Mouse (Mus musculus) liver, embryonic 13.5 days (tissue): Measurements from ENCODE around the gene Endou. TPM values are rescaled to one million over a fixed set of nuclear protein-coding genes. Genes with fewer than 3 reads are reported as not detected.

Experiments used
- ATAC-seq: fragments of 200-750 bp; cut with Nextera tagmentation; 2 replicates; pipeline ENCODE4 v1.8.0; 2017; ENCODE audit warnings: low read depth, mild to moderate bottlenecking, moderate number of reproducible peaks, moderate library complexity
- DNase-seq: peaks from one replicate; pipeline ENCODE4 v3.0.0; 2022
- H3K27ac ChIP-seq: fragments of 300-500 bp; sonication (generic); 2 replicates; pipeline ENCODE4 v1.5.1; 2015; ENCODE audit warnings: moderate library complexity, mild to moderate bottlenecking, inconsistent platforms
- H3K27me3 ChIP-seq: fragments of 300-500 bp; sonication (generic); 2 replicates; pipeline ENCODE4 v1.6.1; 2015; ENCODE audit warnings: mild to moderate bottlenecking, inconsistent platforms
- H3K36me3 ChIP-seq: fragments of 300-500 bp; sonication (generic); 2 replicates; pipeline ENCODE4 v1.6.1; 2015; ENCODE audit warnings: mild to moderate bottlenecking, inconsistent platforms
- H3K4me1 ChIP-seq: fragments of 300-500 bp; sonication (generic); replicated peaks from 2 replicates; pipeline ENCODE4 v1.6.1; 2015; ENCODE audit warnings: inconsistent platforms
- H3K4me2 ChIP-seq: fragments of 300-500 bp; sonication (generic); 2 replicates; pipeline ENCODE4 v1.6.1; 2015; ENCODE audit warnings: inconsistent platforms, mild to moderate bottlenecking, moderate library complexity
- H3K4me3 ChIP-seq: fragments of 300-500 bp; sonication (generic); replicated peaks from 2 replicates; pipeline ENCODE4 v1.5.1; 2015; ENCODE audit warnings: mild to moderate bottlenecking, inconsistent platforms
- H3K9ac ChIP-seq: fragments of 300-500 bp; sonication (generic); 2 replicates; pipeline ENCODE4 v1.6.1; 2015; ENCODE audit warnings: mild to moderate bottlenecking, inconsistent platforms
- H3K9me3 ChIP-seq: fragments of 300-500 bp; sonication (generic); replicated peaks from 2 replicates; pipeline ENCODE4 v1.6.1; 2016; ENCODE audit warnings: inconsistent platforms
- WGBS: fragments of 180-500 bp; shearing (Covaris S2); methylation state at CpG from one replicate; pipeline ENCODE4 v1.1.7; 2015; ENCODE audit not compliant: insufficient replicate concordance; 5-methylcytosine and 5-hydroxymethylcytosine counted together
- polyA plus RNA-seq: library from polyadenylated mRNA; unstranded; fragments of >200 nt; fragmentation: Nextera tagmentation; extraction: Ambion mirVana; gene quantifications from 2 replicates; pipeline ENCODE4 v1.2.1, GENCODE M21; 2015

Gene Endou
- 0.07 TPM in 1 of 2 replicates, not detected in the other for polyA plus RNA-seq

DNA sequence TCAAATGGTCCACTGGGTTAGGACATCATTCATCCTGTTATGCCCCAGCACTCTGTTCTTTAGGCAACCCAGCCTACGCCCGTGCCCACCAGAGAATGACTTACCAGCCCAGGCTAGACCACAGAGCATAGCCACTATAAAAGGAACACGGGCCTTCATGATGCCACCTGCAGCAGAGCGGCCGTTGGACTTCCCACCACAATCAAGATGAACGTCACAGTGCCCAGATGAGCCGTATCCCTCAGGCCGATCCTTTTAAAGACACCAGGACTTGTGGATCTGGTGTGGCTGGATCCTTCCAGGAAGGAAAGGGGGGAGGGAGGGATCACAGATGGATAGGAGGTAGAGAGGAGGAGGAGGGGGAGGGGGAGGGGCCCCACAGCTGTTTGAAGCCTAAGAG lies at the start of gene Endou:
Endou (minus strand) TSS at position 229 of the 400 bp plus-strand sequence.
- no peak for ATAC-seq
- H3K4me3 ChIP-seq, result no peak within 1 kb of the TSS
- no peaks in the 10 kb centered on the region for H3K36me3 ChIP-seq
- H3K4me2 ChIP-seq, result no peak within 1 kb of the TSS
- DNase-seq, result no peak
- 73% methylated on average over 8 of the region's 8 CpGs for WGBS
- H3K4me1 ChIP-seq, result no peaks in the 10 kb centered on the region
- H3K27me3 ChIP-seq, result peaks cover 10% of the 10 kb centered on the region; the same call in 1 of the 2 replicates
- H3K9ac ChIP-seq, result no peak within 1 kb of the TSS
- H3K9me3 ChIP-seq, result no peaks in the 10 kb centered on the region
- no peak within 1 kb of the TSS for H3K27ac ChIP-seq

- Histone ChIP-seq H3K36me3 (no peaks in the 10 kb centered on the region), H3K27ac (no peak overlapping the region), H3K27me3 (peaks cover 14% of the 10 kb centered on the region), H3K4me2 (no peak overlapping the region), H3K4me3 (no peak overlapping the region), H3K4me1 (peaks cover 38% of the 10 kb centered on the region), H3K9ac (no peak overlapping the region), H3K9me3 (no peaks in the 10 kb centered on the region)
- no peak for ATAC-seq
- 64% methylated on average over 12 of the region's 12 CpGs for WGBS
- no peak for DNase-seq
Observed at GRCm38 (mm10) chr15:97780611-97781031, 49.5 kb upstream of the Endou start.

- 66% methylated on average over 1 of the region's 1 CpGs for WGBS
- Histone ChIP-seq H3K27me3 (peaks cover 21% of the 10 kb centered on the region), H3K4me1 (peaks cover 29% of the 10 kb centered on the region), H3K4me2 (no peak overlapping the region), H3K9me3 (no peaks in the 10 kb centered on the region), H3K36me3 (no peaks in the 10 kb centered on the region), H3K27ac (no peak overlapping the region), H3K4me3 (no peak overlapping the region), H3K9ac (no peak overlapping the region)
- DNase-seq, result no peak
- ATAC-seq, result no peak
Observed at GRCm38 (mm10) chr15:97779576-97779975, 48.4 kb upstream of the Endou start.

DNA sequence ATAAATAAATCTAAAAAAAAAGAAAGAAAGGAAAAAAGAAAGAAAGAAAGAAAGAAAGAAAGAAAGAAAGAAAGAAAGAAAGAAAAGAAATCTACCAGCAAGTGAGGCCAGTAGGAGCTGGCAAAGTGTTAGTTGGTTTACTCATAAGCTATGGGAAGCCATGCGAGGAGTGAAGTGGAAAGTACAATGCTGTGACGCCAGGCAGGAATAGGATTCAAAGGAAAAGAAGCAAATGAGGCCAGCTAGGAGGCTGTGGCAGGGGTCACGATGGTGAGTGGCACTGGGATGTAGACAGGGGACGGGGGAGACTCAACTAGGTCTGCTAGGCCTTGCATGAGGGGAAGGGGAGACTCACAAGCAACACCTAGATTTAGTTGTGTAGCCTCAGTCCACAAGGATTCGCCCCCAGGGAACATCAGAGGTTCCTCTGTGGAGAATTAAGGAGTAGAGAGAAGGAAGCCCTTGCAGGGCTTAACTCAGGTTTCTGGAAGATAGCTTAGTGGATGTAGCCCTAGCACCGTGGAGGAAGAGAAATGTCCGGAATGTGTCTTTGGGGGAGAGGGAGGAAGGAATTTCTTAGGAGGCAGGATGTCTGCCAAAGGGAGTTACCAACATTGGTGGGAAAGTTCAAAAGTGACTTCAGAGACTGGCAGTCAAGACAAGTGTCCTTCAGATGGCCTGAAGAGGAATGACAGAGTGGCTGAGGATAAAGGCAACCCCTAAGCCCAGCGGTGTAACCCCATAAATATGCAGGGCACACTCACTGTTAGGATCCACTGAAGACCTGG lies 47.4 kb upstream of the Endou start, which contains the start of gene Slc48a1:
Slc48a1 (plus strand) TSS at position 210 of the 788 bp plus-strand sequence.
- Histone ChIP-seq H3K9ac (no peak within 1 kb of the TSS), H3K4me1 (peaks cover 30% of the 10 kb centered on the region), H3K36me3 (no peaks in the 10 kb centered on the region), H3K4me2 (no peak within 1 kb of the TSS), H3K4me3 (no peak within 1 kb of the TSS), H3K9me3 (no peaks in the 10 kb centered on the region), H3K27me3 (peaks cover 21% of the 10 kb centered on the region), H3K27ac (no peak within 1 kb of the TSS)
- DNase-seq, result no peak
- 58% methylated on average over 8 of the region's 8 CpGs for WGBS
- no peak for ATAC-seq

DNA sequence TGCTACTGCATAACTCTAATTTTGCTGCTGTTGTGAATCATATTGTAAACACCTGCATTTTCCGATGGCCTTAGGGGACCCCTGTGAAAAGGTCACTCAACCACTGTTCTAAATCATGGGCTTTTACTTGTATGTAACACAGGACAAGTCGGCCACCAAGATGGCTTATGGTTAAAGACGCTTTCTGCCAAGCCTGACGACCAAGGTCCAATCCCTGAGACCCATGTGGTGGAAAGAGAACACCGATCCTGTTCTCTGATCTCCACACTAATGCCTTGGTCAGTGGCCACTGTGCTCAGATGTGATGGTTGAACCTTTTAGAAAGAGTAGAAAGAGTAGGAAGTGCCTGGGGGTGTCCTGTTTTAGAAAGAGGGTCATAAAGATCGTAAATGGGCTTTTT lies 45.8 kb upstream of the Endou start:
- DNase-seq, result no peak
- WGBS, result 68% methylated on average over 6 of the region's 6 CpGs
- no peak overlapping the region for H3K4me3 ChIP-seq
- ATAC-seq, result no peak
- no peak overlapping the region for H3K9ac ChIP-seq
- no peaks in the 10 kb centered on the region for H3K9me3 ChIP-seq
- no peak overlapping the region for H3K4me2 ChIP-seq
- peaks cover 27% of the 10 kb centered on the region for H3K4me1 ChIP-seq
- H3K27ac ChIP-seq, result no peak overlapping the region
- H3K27me3 ChIP-seq, result peaks cover 13% of the 10 kb centered on the region
- no peaks in the 10 kb centered on the region for H3K36me3 ChIP-seq

GRCm38 (mm10) chr15:97776514-97776913 lies 45.4 kb upstream of the Endou start:
- H3K4me1 ChIP-seq, result peaks cover 27% of the 10 kb centered on the region; the same call in 1 of the 2 replicates

DNA sequence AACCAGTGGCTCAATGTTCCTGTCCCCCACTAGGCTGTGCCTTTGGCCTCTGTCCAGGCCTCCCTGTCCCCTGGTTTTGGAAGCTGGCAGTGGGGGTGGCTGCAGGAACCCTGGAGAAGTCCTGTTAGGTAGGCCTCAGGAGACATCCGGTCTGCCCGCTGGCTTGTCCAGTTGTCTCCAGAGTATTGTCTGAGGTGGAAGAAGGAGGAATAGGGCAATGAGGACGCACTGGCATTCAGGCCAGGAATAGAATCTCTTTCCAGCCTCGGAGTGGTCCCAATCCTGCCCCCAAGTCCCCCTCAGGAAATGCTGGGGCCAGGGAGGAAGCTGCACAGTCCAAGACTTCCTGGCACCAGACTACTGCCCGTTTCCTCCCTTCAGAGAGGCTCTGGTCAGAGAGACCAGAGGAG lies 42.8 kb upstream of the Endou start:
- H3K9ac ChIP-seq, result no peak overlapping the region
- H3K4me2 ChIP-seq, result no peak overlapping the region
- DNase-seq (no peak), ATAC-seq (no peak)
- WGBS, result 34% methylated on average over 5 of the region's 5 CpGs
- H3K27ac ChIP-seq, result peak overlapping the region; percentile 37; the same call in 1 of the 2 replicates
- H3K4me1 ChIP-seq, result peaks cover 19% of the 10 kb centered on the region; the same call in 1 of the 2 replicates
- no peak overlapping the region for H3K4me3 ChIP-seq
- no peaks in the 10 kb centered on the region for H3K9me3 ChIP-seq
- H3K36me3 ChIP-seq, result no peaks in the 10 kb centered on the region
- H3K27me3 ChIP-seq, result peaks cover 35% of the 10 kb centered on the region

More at GRCm38 (mm10) chr15:97776514-97776913, 45.4 kb upstream of the Endou start:
- DNase-seq, result no peak
- Histone ChIP-seq H3K9ac (no peak overlapping the region), H3K4me2 (no peak overlapping the region), H3K27me3 (peaks cover 11% of the 10 kb centered on the region), H3K9me3 (no peaks in the 10 kb centered on the region), H3K4me3 (no peak overlapping the region), H3K27ac (no peak overlapping the region), H3K36me3 (no peaks in the 10 kb centered on the region)
- 5% methylated on average over 8 of the region's 8 CpGs for WGBS
- no peak for ATAC-seq

- no peak overlapping the region for H3K9ac ChIP-seq
- H3K27me3 ChIP-seq, result peaks cover 44% of the 10 kb centered on the region
- DNase-seq (no peak), ATAC-seq (no peak)
- peaks cover 20% of the 10 kb centered on the region for H3K4me1 ChIP-seq
- H3K36me3 ChIP-seq, result no peaks in the 10 kb centered on the region
- WGBS, result 41% methylated on average over 5 of the region's 5 CpGs
- no peak overlapping the region for H3K4me2 ChIP-seq
- H3K27ac ChIP-seq, result peak overlapping the region; percentile 55
- H3K9me3 ChIP-seq, result no peaks in the 10 kb centered on the region
- H3K4me3 ChIP-seq, result no peak overlapping the region
Observed at GRCm38 (mm10) chr15:97773108-97773507, 42.0 kb upstream of the Endou start.

GRCm38 (mm10) chr15:97770280-97770679 lies 39.1 kb upstream of the Endou start:
- no peak overlapping the region for H3K4me3 ChIP-seq
- H3K9ac ChIP-seq, result no peak overlapping the region
- H3K36me3 ChIP-seq, result no peaks in the 10 kb centered on the region
- no peak overlapping the region for H3K27ac ChIP-seq
- WGBS, result 82% methylated on average over 8 of the region's 8 CpGs
- H3K4me1 ChIP-seq, result peaks cover 35% of the 10 kb centered on the region
- DNase-seq (no peak), ATAC-seq (no peak)
- H3K27me3 ChIP-seq, result peaks cover 69% of the 10 kb centered on the region
- no peaks in the 10 kb centered on the region for H3K9me3 ChIP-seq
- no peak overlapping the region for H3K4me2 ChIP-seq

DNA sequence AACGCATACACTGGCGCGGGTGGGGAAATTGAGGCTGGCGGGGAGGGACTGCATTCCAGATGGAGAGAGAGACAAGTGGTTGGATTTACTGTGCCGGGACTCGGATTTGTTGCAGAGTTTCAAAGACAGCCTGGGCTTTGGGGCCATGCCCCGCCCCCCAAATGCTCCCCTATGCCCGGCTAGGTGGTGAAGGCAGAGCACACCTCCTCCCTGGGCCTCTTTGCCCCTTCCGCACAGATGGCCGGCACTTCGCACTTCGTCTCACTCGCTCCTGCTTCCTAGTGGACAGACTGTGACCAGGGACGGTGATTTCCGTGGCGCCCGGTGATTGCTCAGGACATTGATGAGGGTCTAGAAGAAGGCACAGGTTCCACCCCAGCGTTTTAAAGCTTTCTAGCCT lies 37.1 kb upstream of the Endou start:
- whole genome bisulfite sequencing, result 3% methylated on average over 18 of the region's 18 CpGs
- peak overlapping the region; percentile 71 for H3K4me2 ChIP-seq
- peaks cover 80% of the 10 kb centered on the region for H3K27me3 ChIP-seq
- no peaks in the 10 kb centered on the region for H3K9me3 ChIP-seq
- H3K27ac ChIP-seq, result peak overlapping the region; percentile 13; the same call in 1 of the 2 replicates
- peak overlapping the region; percentile 51 for H3K4me3 ChIP-seq
- no peaks in the 10 kb centered on the region for H3K36me3 ChIP-seq
- no peak for ATAC-seq
- peak overlapping the region; percentile 33 for H3K9ac ChIP-seq
- peaks cover 27% of the 10 kb centered on the region for H3K4me1 ChIP-seq
- DNase-seq, result no peak

GRCm38 (mm10) chr15:97767280-97768186 lies 36.4 kb upstream of the Endou start, which contains the start of gene Rapgef3:
Gene Rapgef3, minus strand, starts transcription at chr15:97767972.
- Histone ChIP-seq H3K4me3 (peak within 1 kb of the TSS; percentile 51), H3K4me1 (peaks cover 22% of the 10 kb centered on the region), H3K9me3 (no peaks in the 10 kb centered on the region), H3K4me2 (peak within 1 kb of the TSS; percentile 71), H3K27ac (peak within 1 kb of the TSS; percentile 13; the same call in 1 of the 2 replicates), H3K27me3 (peaks cover 80% of the 10 kb centered on the region), H3K9ac (peak within 1 kb of the TSS; percentile 52), H3K36me3 (no peaks in the 10 kb centered on the region)
- peak; percentile 61 for ATAC-seq
- 1% methylated on average over 44 of the region's 44 CpGs for WGBS
- DNase-seq, result no peak
